Mouse (Mus musculus) olfactory bulb, adult 2 months (tissue): Measurements from ENCODE around the gene Luc7l3.

Experiments used
- CTCF ChIP-seq: fragments of 200-500 bp; IDR thresholded peaks from 2 replicates; pipeline ENCODE4 v1.5.1; 2012; ENCODE audit warnings: low read depth, mild to moderate bottlenecking, low read length, moderate library complexity; ENCODE audit not compliant: insufficient read depth
- POLR2A ChIP-seq: fragments of 200-500 bp; IDR thresholded peaks from 2 replicates; pipeline ENCODE4 v1.6.1; 2012; ENCODE audit warnings: mild to moderate bottlenecking, low read depth, low read length, moderate library complexity; ENCODE audit not compliant: insufficient read depth

DNA sequence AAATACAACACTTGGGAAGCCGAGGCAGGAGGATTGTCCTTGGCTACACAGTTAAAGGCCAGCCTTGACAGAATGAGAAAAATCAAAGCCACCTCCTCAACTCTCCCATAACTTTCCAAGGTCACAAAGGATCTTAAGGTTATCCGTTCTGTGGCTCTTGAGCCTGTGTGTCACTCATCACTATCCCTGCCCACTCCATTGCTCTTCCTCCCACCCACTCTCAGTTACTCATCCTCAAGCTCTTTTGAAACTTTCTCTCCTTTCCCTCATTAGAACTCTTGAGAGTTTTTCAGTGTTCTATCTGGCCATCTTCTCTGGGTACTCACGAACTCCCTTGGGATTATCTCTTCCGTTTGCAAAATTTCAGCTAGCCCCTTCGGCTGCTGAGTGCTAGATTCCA is 2.8 kb upstream of the Luc7l3 start:
- no peak for TF ChIP-seq CTCF
- no peak for TF ChIP-seq POLR2A
